Mouse (Mus musculus): ENCODE measurements around the gene Ahnak2. TPM values are rescaled to one million over a fixed set of nuclear protein-coding genes. Genes with fewer than 3 reads are reported as not detected.

Ahnak2 gene
- 0.34 to 0.58 TPM (median 0.51 TPM) in 3 of 4 replicates, not detected in the other for total RNA-seq (2023)

DNA sequence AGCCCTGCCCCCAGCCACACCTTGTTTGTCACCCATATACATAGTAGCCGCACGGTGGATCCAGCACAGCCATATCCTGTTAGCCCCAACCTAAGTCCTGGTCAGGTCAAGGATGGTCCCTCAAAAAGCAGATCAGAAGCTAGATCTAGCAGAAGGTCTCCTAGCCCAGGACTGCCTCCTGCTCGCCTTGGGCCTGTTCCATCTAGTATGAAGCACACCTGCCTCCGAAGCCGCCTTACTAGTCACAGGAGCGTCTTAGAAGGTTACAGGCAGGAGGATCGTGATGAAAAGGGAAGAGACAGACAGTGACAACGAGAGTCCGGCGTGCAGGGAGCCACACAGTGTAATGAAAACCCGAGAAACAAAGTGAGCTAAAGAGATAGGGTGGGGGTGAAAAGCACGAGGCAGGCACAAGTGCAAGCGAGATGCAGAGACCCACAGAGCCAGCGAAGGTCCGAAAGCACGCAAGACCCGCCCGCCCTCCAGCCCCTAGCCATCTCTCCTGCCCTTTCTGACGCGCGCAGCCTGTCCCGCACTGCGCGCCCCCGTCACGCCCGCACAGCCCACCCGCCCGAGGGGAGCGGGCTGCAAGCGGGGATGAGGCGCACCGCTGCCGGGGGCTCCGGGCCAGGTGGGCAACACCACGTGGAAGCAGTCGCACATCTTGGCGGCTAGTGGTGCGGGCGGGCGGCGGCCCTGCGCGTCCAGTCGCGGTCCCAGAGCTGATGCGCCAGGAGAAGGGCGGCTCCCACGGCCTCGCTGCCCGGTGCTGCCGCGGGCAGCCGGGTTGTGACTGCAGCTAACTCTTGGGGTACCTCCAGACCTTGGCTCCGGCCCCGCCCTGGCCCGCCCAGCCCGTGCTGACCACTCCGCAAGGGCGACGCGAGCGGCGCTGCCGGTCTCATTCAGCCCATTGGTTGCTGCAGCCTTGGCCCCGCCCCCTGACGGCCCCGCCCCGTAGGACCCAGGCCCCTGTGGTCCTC, at the start of gene Ahnak2:
Gene Ahnak2 (minus strand): TSS at position 794 of the 983 bp plus-strand sequence.

DNA sequence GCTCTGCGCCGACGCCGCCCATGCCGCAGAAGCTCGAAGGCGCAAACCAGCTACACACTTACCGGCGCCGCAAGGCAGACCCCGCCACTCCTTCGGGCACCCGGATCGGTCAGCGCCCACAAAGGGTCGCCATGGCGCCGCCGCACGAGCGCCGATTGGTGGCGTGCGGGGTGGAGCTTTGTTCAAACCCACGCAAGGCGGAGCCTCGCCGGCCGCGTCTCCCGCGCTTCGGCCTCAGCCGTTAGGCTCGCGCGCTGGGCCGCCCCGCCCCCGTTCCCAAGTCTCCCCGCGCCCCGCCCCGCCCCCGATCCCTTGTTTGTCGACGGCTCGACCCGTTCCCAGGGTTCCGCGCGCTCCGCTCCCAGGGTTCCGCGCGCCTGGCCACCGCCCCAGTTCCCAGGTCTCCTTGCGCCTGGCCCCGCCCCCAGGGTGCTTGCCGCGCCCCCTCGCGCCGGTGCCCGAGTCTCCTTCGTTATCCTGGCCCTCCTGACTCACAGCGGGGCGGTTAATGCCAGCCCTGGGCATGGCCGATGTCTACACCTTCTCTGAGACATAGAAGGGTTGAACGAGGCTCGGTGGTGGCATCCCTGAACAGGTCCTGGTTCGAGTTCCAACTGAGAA, 26.9 kb upstream of the Ahnak2 start, which contains the start of gene Cdca4:
Gene Cdca4 (minus strand): TSS at position 180 of the 621 bp plus-strand sequence.

DNA sequence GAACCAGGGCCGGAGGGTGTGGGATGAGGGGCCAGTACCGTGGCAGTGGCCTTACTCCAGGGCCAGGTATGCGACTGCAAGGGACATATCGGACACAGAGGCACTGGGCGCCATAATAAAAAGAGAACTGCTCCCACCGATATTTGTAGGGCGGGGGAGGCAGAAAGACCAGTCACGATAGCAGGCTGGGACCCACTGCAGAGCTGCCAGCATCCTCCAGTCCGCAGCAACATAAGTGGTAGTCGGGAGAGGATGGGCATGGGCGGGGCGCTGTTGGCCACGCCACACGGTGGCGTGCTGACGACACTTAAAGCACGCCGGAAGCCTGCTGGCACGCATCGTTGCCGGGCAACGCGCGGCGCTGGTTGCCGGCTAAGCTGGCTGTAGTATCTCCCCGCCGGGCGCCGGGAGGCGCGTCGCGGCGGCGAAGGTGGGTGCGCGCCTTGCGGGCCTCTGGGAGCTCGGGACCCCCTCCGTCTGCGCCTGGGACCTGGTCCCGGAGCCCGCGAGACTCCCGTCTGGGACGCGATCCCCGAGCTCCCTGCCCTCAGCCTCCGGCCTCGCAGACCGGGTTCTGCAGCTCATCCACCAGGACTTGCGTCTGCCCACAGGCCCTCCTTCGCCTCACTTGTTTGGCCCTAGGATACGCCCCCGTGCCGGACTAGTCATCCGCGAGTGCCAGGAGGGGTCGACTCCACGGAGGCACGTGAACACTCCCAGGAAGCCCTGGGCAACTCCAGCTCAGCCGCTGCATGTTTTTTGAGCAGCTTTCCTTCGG, 6.3 kb upstream of the Ahnak2 start, which contains the start of gene Clba1:
Gene Clba1 (plus strand): TSS at position 351 of the 778 bp plus-strand sequence.

DNA sequence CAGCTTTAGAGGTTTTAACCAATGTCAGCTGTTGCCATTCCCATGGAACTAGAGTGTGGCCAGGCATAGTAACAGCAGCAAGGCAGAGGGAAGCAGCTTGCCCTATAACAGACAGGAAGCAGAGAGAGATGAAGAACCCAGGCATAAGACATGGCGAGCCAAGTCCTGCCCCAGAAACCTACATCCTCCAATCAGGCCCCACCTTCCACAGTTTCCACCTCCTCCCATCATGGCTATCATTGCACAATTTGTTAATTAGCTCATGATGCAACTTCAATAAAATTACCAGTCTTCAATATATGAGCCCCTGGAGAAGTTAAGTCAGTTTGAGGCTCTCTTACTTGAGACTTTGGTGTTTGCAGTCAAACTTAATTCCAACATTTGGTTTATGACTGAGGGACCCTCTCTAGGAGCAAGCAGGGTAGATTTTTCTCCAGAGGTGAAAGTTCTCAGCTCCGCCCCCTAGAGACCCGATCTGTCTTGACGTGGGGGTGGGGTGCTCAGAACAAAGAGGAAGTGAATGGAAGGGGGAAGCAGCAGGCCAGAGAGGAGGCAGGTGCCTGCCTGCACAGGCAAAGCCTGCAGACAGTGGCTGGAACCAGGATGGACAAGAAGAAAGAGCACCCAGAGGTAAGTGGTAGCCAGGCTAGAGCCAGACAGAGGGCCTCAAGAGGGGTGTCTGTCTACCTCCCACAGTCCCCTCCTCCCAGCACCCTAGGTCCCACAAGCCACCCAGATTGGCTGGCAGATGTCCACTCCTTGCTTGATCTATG, 42.1 kb downstream of the Ahnak2 start, which contains the start of gene Pld4:
Gene Pld4 (plus strand): TSS at position 502 of the 773 bp plus-strand sequence.

Other genes with a start within 250 kb of the Ahnak2 start
- gene Inf2, start 213.9 kb downstream of the Ahnak2 start, total RNA-seq (2023): 27.3 to 32.1 TPM (median 29.2 TPM) in 4 replicates
- gene Adssl1, start 182.6 kb downstream of the Ahnak2 start, total RNA-seq (2023): 7.1 to 9.5 TPM (median 8.5 TPM) in 4 replicates
- gene Siva1, start 158.0 kb downstream of the Ahnak2 start, total RNA-seq (2023): 20.6 to 29.7 TPM (median 21.2 TPM) in 4 replicates
- 86.0 to 99.6 TPM (median 90.5 TPM) in 4 replicates for gene Akt1, start 127.8 kb downstream of the Ahnak2 start, total RNA-seq (2023)
- 1.5 to 6.3 TPM (median 3.0 TPM) in 4 replicates for gene Zbtb42, start 123.8 kb downstream of the Ahnak2 start, total RNA-seq (2023)
- 12.3 to 16.4 TPM (median 14.3 TPM) in 4 replicates for gene Cep170b, start 82.2 kb downstream of the Ahnak2 start, total RNA-seq (2023)
- 320 to 372 TPM (median 333 TPM) in 4 replicates for gene Pld4, start 42.0 kb downstream of the Ahnak2 start, total RNA-seq (2023)
- 1.3 to 3.4 TPM (median 2.0 TPM) in 3 of 4 replicates, not detected in the other for gene Clba1, start 6.3 kb upstream of the Ahnak2 start, total RNA-seq (2023)
- 27.5 to 32.2 TPM (median 29.9 TPM) in 4 replicates for gene Cdca4, start 26.8 kb upstream of the Ahnak2 start, total RNA-seq (2023)
- 92.4 to 97.2 TPM (median 95.4 TPM) in 4 replicates for gene Gpr132, start 65.6 kb upstream of the Ahnak2 start, total RNA-seq (2023)
- gene Jag2, start 127.1 kb upstream of the Ahnak2 start, total RNA-seq (2023): 1.3 to 4.9 TPM (median 2.4 TPM) in 4 replicates
- 12.7 to 19.6 TPM (median 15.8 TPM) in 4 replicates for gene Nudt14, start 139.5 kb upstream of the Ahnak2 start, total RNA-seq (2023)
- 9.7 to 15.0 TPM (median 12.8 TPM) in 4 replicates for gene Btbd6, start 173.8 kb upstream of the Ahnak2 start, total RNA-seq (2023)
- 152 to 169 TPM (median 160 TPM) in 4 replicates for gene Brf1, start 198.0 kb upstream of the Ahnak2 start, total RNA-seq (2023)
- 28.3 to 36.0 TPM (median 33.3 TPM) in 4 replicates for gene Pacs2, start 211.9 kb upstream of the Ahnak2 start, total RNA-seq (2023)

All from B cell, adult 62 days (primary cell).